Mouse (Mus musculus) central nervous system, embryonic 11.5 days (tissue): ENCODE results near the gene Vmn1r8. TPM values are rescaled to one million over a fixed set of nuclear protein-coding genes. Genes with fewer than 3 reads are reported as not detected.

Source experiments
- polyA plus RNA-seq: library from polyadenylated mRNA; depleted of rRNA; stranded (reverse); fragments of >200 nt; gene quantifications from 2 replicates; pipeline ENCODE4 v1.2.3, GENCODE M21; 2012; rRNA removed

Gene Vmn1r8
- not detected in 2 replicates for polyA plus RNA-seq

DNA sequence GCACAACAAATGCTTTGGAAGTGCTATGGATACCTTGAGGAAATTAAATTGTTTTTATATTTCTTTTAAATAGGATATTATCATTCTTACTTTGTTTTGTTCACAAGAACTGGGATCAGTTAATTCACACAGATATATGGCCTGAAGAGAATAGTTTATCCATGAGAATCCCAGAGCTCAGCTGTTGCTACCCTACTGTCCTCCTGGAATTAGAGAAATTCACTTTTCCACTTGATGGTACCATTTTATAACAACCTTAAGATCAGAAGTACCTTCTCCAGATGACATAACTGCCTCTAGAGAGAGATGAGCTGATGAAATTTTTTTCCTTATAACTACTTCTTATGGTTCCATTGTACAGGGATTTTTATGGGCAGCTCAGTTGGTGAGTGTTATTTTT, at the start of gene Vmn1r8:
TSS of gene Vmn1r8 (plus strand) at position 301 of the 400 bp plus-strand sequence.

DNA sequence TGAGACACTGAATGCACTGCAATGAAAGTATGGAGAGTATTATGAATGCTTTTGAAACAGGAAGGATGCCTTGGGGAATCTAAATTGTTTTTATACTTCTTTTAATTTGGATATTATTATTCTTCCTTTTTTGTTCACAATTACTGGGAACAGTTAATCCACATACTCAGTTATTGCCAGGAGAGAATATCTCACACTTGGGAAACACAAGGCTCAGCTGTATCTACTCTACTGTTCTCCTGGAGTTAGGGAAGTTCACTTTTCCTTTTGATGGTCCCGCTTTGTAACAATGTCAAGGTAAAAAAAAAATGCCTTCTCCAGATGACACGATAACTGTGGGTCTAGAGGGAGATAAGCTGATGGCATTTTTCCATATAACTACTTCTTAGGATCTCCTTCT, 35.1 kb upstream of the Vmn1r8 start, which contains the start of gene Vmn1r6:
TSS of gene Vmn1r6 (plus strand) at position 301 of the 400 bp plus-strand sequence.

DNA sequence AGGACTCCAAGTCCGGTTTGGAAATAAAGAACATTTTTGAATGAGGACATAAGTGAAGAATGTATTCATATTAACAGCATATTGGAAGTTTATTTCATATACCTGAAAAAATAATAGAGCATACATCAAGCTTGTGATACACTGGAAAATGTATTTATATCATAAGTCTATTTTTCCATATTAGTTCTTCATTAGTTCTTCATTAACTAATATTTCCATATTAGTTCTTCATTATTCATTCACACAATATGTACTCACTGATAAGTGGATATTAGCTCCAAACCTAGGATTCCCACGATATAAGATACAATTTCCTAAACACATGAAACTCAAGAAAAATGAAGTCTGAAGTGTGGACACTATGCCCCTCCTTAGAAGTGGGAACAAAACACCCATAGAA, 6.9 kb upstream of the Vmn1r8 start, which contains the start of gene Vmn1r7:
TSS of gene Vmn1r7 (minus strand) at position 101 of the 400 bp plus-strand sequence.

DNA sequence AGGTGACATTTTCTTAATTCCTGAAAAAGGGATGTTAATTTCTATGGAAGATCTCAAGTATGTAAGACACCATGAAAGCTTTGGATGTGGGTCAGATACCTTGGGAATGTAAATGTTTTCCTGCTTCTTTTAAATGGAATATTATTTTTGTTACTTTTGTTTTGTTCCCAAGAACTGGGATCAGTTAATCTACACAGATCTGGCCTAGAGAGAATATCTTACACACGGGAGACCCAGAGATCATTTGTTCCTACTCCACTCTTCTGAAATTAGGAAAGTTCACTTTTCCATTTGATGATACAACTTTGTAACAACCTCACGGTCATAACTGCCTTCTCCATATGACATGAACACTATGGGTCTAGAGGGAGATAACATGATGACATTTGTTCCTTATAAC, 34.4 kb downstream of the Vmn1r8 start, which contains the start of gene Vmn1r9:
TSS of gene Vmn1r9 (plus strand) at position 301 of the 400 bp plus-strand sequence.

Other genes starting within 250 kb of the Vmn1r8 start
- gene Kbtbd2, start 234.5 kb upstream of the Vmn1r8 start, polyA plus RNA-seq, result 27.7 and 36.0 TPM in 2 replicates
- gene Fkbp9, start 200.2 kb upstream of the Vmn1r8 start, polyA plus RNA-seq, result 61.5 and 78.9 TPM in 2 replicates
- 27.7 and 40.0 TPM in 2 replicates for gene Nt5c3, start 108.4 kb upstream of the Vmn1r8 start, polyA plus RNA-seq
- 0.36 and 0.39 TPM in 2 replicates for gene Vmn1r4, start 108.3 kb upstream of the Vmn1r8 start, polyA plus RNA-seq
- not detected in 2 replicates for gene Vmn1r5, start 62.0 kb upstream of the Vmn1r8 start, polyA plus RNA-seq
- gene Vmn1r6, start 35.0 kb upstream of the Vmn1r8 start, polyA plus RNA-seq, result not detected in 2 replicates
- gene Vmn1r7, start 7.0 kb upstream of the Vmn1r8 start, polyA plus RNA-seq, result not detected in 2 replicates
- not detected in 2 replicates for gene Vmn1r9, start 34.5 kb downstream of the Vmn1r8 start, polyA plus RNA-seq
- not detected in 2 replicates for gene Vmn1r10, start 77.2 kb downstream of the Vmn1r8 start, polyA plus RNA-seq
- not detected in 2 replicates for gene Vmn1r11, start 101.2 kb downstream of the Vmn1r8 start, polyA plus RNA-seq
- gene Vmn1r12, start 124.6 kb downstream of the Vmn1r8 start, polyA plus RNA-seq, result not detected in 2 replicates
- 0.01 TPM in 1 of 2 replicates, not detected in the other for gene Vmn1r13, start 171.0 kb downstream of the Vmn1r8 start, polyA plus RNA-seq
- gene Vmn1r14, start 199.4 kb downstream of the Vmn1r8 start, polyA plus RNA-seq, result not detected in 2 replicates
- not detected in 2 replicates for gene Vmn1r15, start 225.7 kb downstream of the Vmn1r8 start, polyA plus RNA-seq